Mouse (Mus musculus) liver, adult (tissue): Measurements from ENCODE around the gene Gper1.
A peak's percentile ranks its signal among the peaks of the same experiment; 100 is the strongest.

Source experiments
- GATA4 ChIP-seq: IDR thresholded peaks from 2 replicates; pipeline ENCODE4 v1.6.1; 2014; ENCODE audit warnings: mild to moderate bottlenecking, low read length; ENCODE audit not compliant: insufficient replicate concordance

The Gper1 gene

GRCm38 (mm10) chr5:139423026-139423865 lies at the start of gene Gper1:
Gene Gper1 (plus strand): TSS chr5:139423151.
- no peak for TF ChIP-seq GATA4

- no peak for TF ChIP-seq GATA4
Measured at GRCm38 (mm10) chr5:139373889-139374444, 49.0 kb upstream of the Gper1 start.

- no peak for TF ChIP-seq GATA4
Measured at GRCm38 (mm10) chr5:139374841-139375240, 48.1 kb upstream of the Gper1 start.

- peak; percentile 59; the same call in 1 of the 2 replicates for TF ChIP-seq GATA4
Measured at GRCm38 (mm10) chr5:139377468-139378270, 45.3 kb upstream of the Gper1 start, which contains the start of gene Gpr146. Gene Gpr146 (plus strand): TSS chr5:139377697.

GRCm38 (mm10) chr5:139378271-139378556 lies 44.7 kb upstream of the Gper1 start:
- TF ChIP-seq GATA4 = no peak

GRCm38 (mm10) chr5:139378986-139379629 lies 43.8 kb upstream of the Gper1 start:
- TF ChIP-seq GATA4 = peak; percentile 94; the same call in 1 of the 2 replicates

GRCm38 (mm10) chr5:139379771-139380384 lies 43.1 kb upstream of the Gper1 start:
- no peak for TF ChIP-seq GATA4

- peak; percentile 62; the same call in 1 of the 2 replicates for TF ChIP-seq GATA4
Measured at GRCm38 (mm10) chr5:139380385-139381248, 42.3 kb upstream of the Gper1 start.

GRCm38 (mm10) chr5:139381586-139382513 lies 41.1 kb upstream of the Gper1 start:
- TF ChIP-seq GATA4 = no peak

- TF ChIP-seq GATA4 = peak; percentile 92
Measured at GRCm38 (mm10) chr5:139382760-139383159, 40.2 kb upstream of the Gper1 start.

- TF ChIP-seq GATA4 = no peak
Measured at GRCm38 (mm10) chr5:139383234-139383633, 39.7 kb upstream of the Gper1 start.

GRCm38 (mm10) chr5:139384531-139384930 lies 38.4 kb upstream of the Gper1 start:
- no peak for TF ChIP-seq GATA4

- no peak for TF ChIP-seq GATA4
Measured at GRCm38 (mm10) chr5:139386047-139386446, 36.9 kb upstream of the Gper1 start.
